Mouse (Mus musculus) CH12.LX (cell line): ENCODE data around the gene Ovca2. TPM values are rescaled to one million over a fixed set of nuclear protein-coding genes. Genes with fewer than 3 reads are reported as not detected.

ENCODE experiments used
- DNase-seq: peaks from one replicate; pipeline ENCODE4 v3.0.0-alpha.2; 2013; ENCODE audit errors: extremely low read depth
- H3K27ac ChIP-seq: 2 replicates; pipeline ENCODE4 v1.5.1; 2012; ENCODE audit warnings: low read depth, mild to moderate bottlenecking, control low read depth, moderate library complexity; ENCODE audit not compliant: insufficient read depth
- H3K27me3 ChIP-seq: replicated peaks from 2 replicates; pipeline ENCODE3; 2012; ENCODE audit warnings: inconsistent platforms
- H3K36me3 ChIP-seq, 2 experiments: replicated peaks in 1 of 2; 2 replicates each; pipeline versions ENCODE3 to v1.6.1; 2012; ENCODE audit warnings: inconsistent platforms in 1 of 2, low read length in 1 of 2, mild to moderate bottlenecking in 1 of 2, mixed read lengths in 1 of 2, moderate library complexity in 1 of 2; ENCODE audit not compliant: control insufficient read depth in 1 of 2, insufficient read depth in 1 of 2
- H3K4me1 ChIP-seq, 2 experiments: 2 replicates each; pipeline ENCODE4 v1.6.1; 2012; ENCODE audit warnings: inconsistent platforms in 1 of 2, moderate library complexity in 1 of 2; ENCODE audit not compliant: insufficient read depth in 2 of 2, control insufficient read depth in 1 of 2
- H3K4me2 ChIP-seq: 2 replicates; pipeline ENCODE4 v1.6.1; 2012; ENCODE audit warnings: low read depth, mild to moderate bottlenecking, control low read depth; ENCODE audit not compliant: poor library complexity, insufficient read depth, severe bottlenecking
- H3K4me3 ChIP-seq, 3 experiments: fragments of 150-350 bp in 1 of 3; sonication (generic) in 1 of 3; replicated peaks in 1 of 3; 2 replicates each; pipeline versions ENCODE3 to v1.5.1; 2011 to 2012; ENCODE audit warnings: low read depth in 2 of 3, low read length in 2 of 3, mild to moderate bottlenecking in 2 of 3, moderate library complexity in 2 of 3, control low read depth in 1 of 3, improper control_type of control experiment in 1 of 3, inconsistent platforms in 1 of 3, mixed read lengths in 1 of 3; ENCODE audit not compliant: poor library complexity in 1 of 3
- H3K79me2 ChIP-seq: replicated peaks from 2 replicates; pipeline ENCODE4 v1.6.1; 2012; ENCODE audit warnings: mild to moderate bottlenecking, moderate library complexity; ENCODE audit not compliant: control insufficient read depth, poor library complexity, insufficient read depth, severe bottlenecking; ENCODE audit errors: extremely low read depth
- H3K9ac ChIP-seq: 2 replicates; pipeline ENCODE4 v1.6.1; 2012; ENCODE audit warnings: low read depth, mild to moderate bottlenecking, control low read depth, moderate library complexity; ENCODE audit not compliant: insufficient read depth
- H3K9me3 ChIP-seq: replicated peaks from 2 replicates; pipeline ENCODE3; 2012; ENCODE audit warnings: low read length, inconsistent platforms, mixed read lengths
- BHLHE40 ChIP-seq: IDR thresholded peaks from 2 replicates; pipeline ENCODE4 v1.6.1; 2011; ENCODE audit warnings: mild to moderate bottlenecking, low read depth, low read length, improper control_type of control experiment
- CTCF ChIP-seq, 2 experiments: IDR thresholded peaks in 1 of 2; conservative IDR thresholded peaks in 1 of 2; 2 replicates each; pipeline ENCODE4 v1.5.1; 2011 to 2012; ENCODE audit warnings: low read depth in 2 of 2, low read length in 2 of 2, improper control_type of control experiment in 1 of 2, inconsistent platforms in 1 of 2, mild to moderate bottlenecking in 1 of 2, moderate library complexity in 1 of 2
- E2F4 ChIP-seq: IDR thresholded peaks from 2 replicates; pipeline ENCODE4 v1.6.1; 2011; ENCODE audit warnings: low read depth, low read length, improper control_type of control experiment; ENCODE audit not compliant: insufficient replicate concordance
- EP300 ChIP-seq: IDR thresholded peaks from 2 replicates; pipeline ENCODE4 v1.6.1; 2011; ENCODE audit warnings: low read length, improper control_type of control experiment
- HCFC1 ChIP-seq: IDR thresholded peaks from 2 replicates; pipeline ENCODE4 v1.6.1; 2012; ENCODE audit warnings: low read depth, mild to moderate bottlenecking, inconsistent platforms, low read length, improper control_type of control experiment
- JUN ChIP-seq: IDR thresholded peaks from 2 replicates; pipeline ENCODE4 v1.6.1; 2011; ENCODE audit warnings: low read depth, mild to moderate bottlenecking, low read length, improper control_type of control experiment, moderate library complexity; ENCODE audit not compliant: insufficient read depth
- JUND ChIP-seq: conservative IDR thresholded peaks from 2 replicates; pipeline ENCODE4 v1.6.1; 2011; ENCODE audit warnings: low read depth, low read length, improper control_type of control experiment
- KAT2A ChIP-seq: IDR thresholded peaks from 2 replicates; pipeline ENCODE4 v1.6.1; 2012; ENCODE audit warnings: low read length, improper control_type of control experiment, inconsistent platforms; ENCODE audit not compliant: insufficient replicate concordance
- MAZ ChIP-seq: IDR thresholded peaks from 2 replicates; pipeline ENCODE4 v1.6.1; 2012; ENCODE audit warnings: low read depth, mild to moderate bottlenecking, inconsistent platforms, low read length, improper control_type of control experiment, moderate library complexity
- MXI1 ChIP-seq: IDR thresholded peaks from 2 replicates; pipeline ENCODE4 v1.6.1; 2011; ENCODE audit warnings: mild to moderate bottlenecking, low read depth, low read length, improper control_type of control experiment
- MYC ChIP-seq: IDR thresholded peaks from 2 replicates; pipeline ENCODE4 v1.6.1; 2011; ENCODE audit warnings: low read depth, mild to moderate bottlenecking, improper control_type of control experiment, low read length
- PAX5 ChIP-seq: IDR thresholded peaks from 2 replicates; pipeline ENCODE4 v1.6.1; 2012; ENCODE audit warnings: low read length, inconsistent platforms, mixed read lengths
- POLR2A ChIP-seq: IDR thresholded peaks from 2 replicates; pipeline ENCODE4 v1.6.1; 2011; ENCODE audit warnings: low read depth, mild to moderate bottlenecking, improper control_type of control experiment, low read length
- POLR2AphosphoS2 ChIP-seq: IDR thresholded peaks from 2 replicates; pipeline ENCODE4 v1.6.1; 2011; ENCODE audit warnings: low read depth, low read length, improper control_type of control experiment
- SIN3A ChIP-seq: IDR thresholded peaks from 2 replicates; pipeline ENCODE4 v1.6.1; 2012; ENCODE audit warnings: low read length, improper control_type of control experiment, inconsistent platforms
- TBP ChIP-seq: conservative IDR thresholded peaks from 2 replicates; pipeline ENCODE4 v1.6.1; 2011; ENCODE audit warnings: low read depth, low read length, improper control_type of control experiment
- UBTF ChIP-seq: IDR thresholded peaks from 2 replicates; pipeline ENCODE4 v1.6.1; 2012; ENCODE audit warnings: low read depth, mild to moderate bottlenecking, inconsistent platforms, low read length, improper control_type of control experiment, moderate library complexity
- USF1 ChIP-seq: IDR thresholded peaks from 2 replicates; pipeline ENCODE4 v1.6.1; 2014; ENCODE audit warnings: low read depth, mild to moderate bottlenecking, inconsistent platforms, low read length, improper control_type of control experiment
- ZC3H11A ChIP-seq: IDR thresholded peaks from 2 replicates; pipeline ENCODE4 v1.6.1; 2012; ENCODE audit warnings: low read depth, mild to moderate bottlenecking, inconsistent platforms, low read length, improper control_type of control experiment
- ZKSCAN1 ChIP-seq: IDR thresholded peaks from 2 replicates; pipeline ENCODE4 v1.6.1; 2012; ENCODE audit warnings: low read depth, inconsistent platforms, low read length, improper control_type of control experiment, borderline replicate concordance
- ZMIZ1 ChIP-seq: IDR thresholded peaks from 2 replicates; pipeline ENCODE4 v1.6.1; 2012; ENCODE audit warnings: low read depth, mild to moderate bottlenecking, inconsistent platforms, low read length, improper control_type of control experiment
- dilution Hi-C: fragments of 300-500 bp; cut with MboI; formaldehyde crosslinking; loops from 2 replicates; pipeline ENCODE4 v1.14.3; 2020; ENCODE audit warnings: low sequenced_read_pairs; ENCODE audit not compliant: extremely low pct_unique_long_range_greater_than_20kb, extremely low pct_ligation_motif_present
- in situ Hi-C: fragments of 300-500 bp; cut with MboI; formaldehyde crosslinking; loops from 3 replicates; pipeline ENCODE4 v1.14.3; 2019; ENCODE audit warnings: low sequenced_read_pairs, low pct_ligation_motif_present, low pct_unique_long_range_greater_than_20kb, mixed read lengths
- polyA plus RNA-seq: library from polyadenylated mRNA; unstranded; fragments of >175 nt; gene quantifications from 2 replicates; pipeline ENCODE4 v1.2.1, GENCODE M21; 2012; ENCODE audit warnings: low read depth; ENCODE audit not compliant: insufficient read length
- total RNA-seq, 2 experiments: library from RNA; depleted of rRNA; stranded (reverse); fragments of 300-350 nt in 1 of 2; fragments of >200 nt in 1 of 2; gene quantifications; 2 replicates each; pipeline ENCODE4 v1.2.3; 2012 to 2014

The Ovca2 gene
- total and polyA plus RNA-seq, 3 experiments: 20.7 to 86.9 (median 32.1) TPM

GRCm38 (mm10) chr11:75224062-75224461 is 45.4 kb upstream of the Ovca2 start:
- no peak overlapping the region for H3K4me2 ChIP-seq
- dilution Hi-C loops: no loop called here
- DNase-seq: no peak
- no peak overlapping the region for H3K4me3 ChIP-seq
- H3K27ac ChIP-seq: no peak overlapping the region
- no peaks in the 10 kb centered on the region for H3K79me2 ChIP-seq
- H3K4me1 ChIP-seq: peaks cover 3 to 17% of the 10 kb centered on the region in 2 experiments
- TF ChIP-seq KAT2A: no peak
- no peak for TF ChIP-seq PAX5
- no peak for TF ChIP-seq UBTF
- no peak for TF ChIP-seq POLR2A
- no peak for TF ChIP-seq MXI1
- TF ChIP-seq BHLHE40: no peak
- no peak for TF ChIP-seq HCFC1
- no peak for TF ChIP-seq USF1
- no peak for TF ChIP-seq MAZ
- no peak for TF ChIP-seq E2F4
- no peak for TF ChIP-seq ZC3H11A
- TF ChIP-seq POLR2AphosphoS2: no peak
- TF ChIP-seq EP300: no peak
- no peak for TF ChIP-seq TBP
- no peak for TF ChIP-seq JUND
- TF ChIP-seq ZMIZ1: no peak
- TF ChIP-seq MYC: no peak
- TF ChIP-seq SIN3A: no peak
- peaks cover 2% of the 10 kb centered on the region for H3K9me3 ChIP-seq
- in situ Hi-C loops: no loop called here
- H3K36me3 ChIP-seq: no peaks in the 10 kb centered on the region
- no peak overlapping the region for H3K9ac ChIP-seq
- H3K27me3 ChIP-seq: peaks cover 4% of the 10 kb centered on the region

GRCm38 (mm10) chr11:75220517-75221145 is 42.0 kb upstream of the Ovca2 start:
- Histone ChIP-seq H3K36me3 (no peaks in the 10 kb centered on the region), H3K27ac (no peak overlapping the region), H3K4me3 (no peak overlapping the region), H3K9me3 (peaks cover 2% of the 10 kb centered on the region), H3K4me2 (no peak overlapping the region), H3K9ac (no peak overlapping the region), H3K4me1 (peaks cover 2 to 3% of the 10 kb centered on the region in 2 experiments; a peak in 3 of 4 replicates), H3K79me2 (no peaks in the 10 kb centered on the region), H3K27me3 (peaks cover 8% of the 10 kb centered on the region)
- dilution Hi-C loops: no loop called here
- in situ Hi-C loops: no loop called here
- no peak for DNase-seq
- TF ChIP-seq PAX5 (no peak), CTCF (conservative IDR thresholded peaks at IDR 0.05 in 1 of 2, IDR thresholded peaks at IDR 0.05 in 1 of 2; ENCODE audit: low read depth in 2 of 2, low read length in 2 of 2) (no peak), MAZ (no peak), ZC3H11A (no peak), JUN (no peak), KAT2A (no peak), ZKSCAN1 (no peak)
